Mouse (Mus musculus): ENCODE measurements at regions not wholly inside any gene's neighbourhood (a gene's known extent, or its start where the extent isn't known, plus 50 kb on each side); places are given as distances from the start of the nearest gene placed in this dataset.

GRCm38 (mm10) chr12:96311137-96311536 lies 619.1 kb downstream of the Flrt2 start:
- DNase-seq (ENCODE audit: extremely low read depth, low read depth, low spot score) = peak; percentile 3

DNA sequence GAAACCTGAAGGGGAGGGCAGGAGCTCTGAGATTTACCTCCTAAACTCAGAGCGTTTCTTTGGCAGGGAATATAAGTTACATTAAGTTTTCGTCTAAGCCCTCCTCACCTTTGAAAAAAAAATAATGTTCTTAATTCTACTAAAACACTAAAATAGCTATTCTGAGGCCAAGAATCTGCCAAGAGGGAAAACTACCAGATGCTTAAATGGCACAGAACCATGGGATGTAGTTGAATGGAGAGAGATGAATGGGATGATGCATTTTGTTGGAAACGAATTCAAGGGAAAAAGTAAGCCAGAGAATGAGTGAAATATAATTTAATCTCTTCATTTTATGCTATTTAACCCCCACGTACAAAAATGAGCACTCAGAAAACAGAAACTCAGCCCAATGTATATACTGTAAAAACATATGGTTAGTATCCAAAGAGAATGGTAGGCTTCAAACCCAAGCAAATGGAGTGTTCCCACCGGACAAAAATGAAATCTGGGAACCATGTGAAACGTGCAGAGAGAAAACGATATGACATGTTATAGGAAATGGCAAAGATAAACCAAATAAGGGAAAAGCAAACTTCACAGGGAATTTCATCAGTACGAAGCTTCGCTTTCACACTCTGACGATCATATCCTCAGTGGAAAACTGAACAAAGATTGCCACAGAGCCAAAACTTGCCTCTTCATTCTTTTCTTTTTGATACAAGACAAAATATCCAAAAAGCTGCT lies 631.2 kb downstream of the Flrt2 start:
- DNase-seq (ENCODE audit: extremely low read depth, low read depth, low spot score) = no peak
- Histone ChIP-seq H3K79me2 (ENCODE audit: control insufficient read depth, insufficient read depth, low read length) (no peaks in the 10 kb centered on the region), H3K36me3 (ENCODE audit: control insufficient read depth, insufficient read depth, low read length) (no peaks in the 10 kb centered on the region), H3K4me3 (ENCODE audit: insufficient read depth, low read depth, low read length) (no peak overlapping the region), H3K9ac (ENCODE audit: low read depth, low read length) (no peak overlapping the region), H3K27ac (replicated peaks; ENCODE audit: insufficient read depth, low read depth, low read length) (no peak overlapping the region), H3K27me3 (ENCODE audit: control insufficient read depth, insufficient read depth, low read length) (no peaks in the 10 kb centered on the region), H3K4me1 (ENCODE audit: control insufficient read depth, insufficient read depth, low read length) (no peaks in the 10 kb centered on the region)
- 74% methylated on average over 10 of the region's 10 CpGs for WGBS
- no peak for TF ChIP-seq POLR2A (IDR thresholded peaks at IDR 0.05; ENCODE audit: extremely low read depth, insufficient read depth, low read length)

More at GRCm38 (mm10) chr12:96311137-96311536, 619.1 kb downstream of the Flrt2 start:
- no peaks in the 10 kb centered on the region for H3K36me3 ChIP-seq (ENCODE audit: control insufficient read depth, insufficient read depth, low read length)
- H3K4me3 ChIP-seq (ENCODE audit: insufficient read depth, low read depth, low read length) = no peak overlapping the region
- no peak for TF ChIP-seq POLR2A (IDR thresholded peaks at IDR 0.05; ENCODE audit: extremely low read depth, insufficient read depth, low read length)
- peak; percentile 54 for TF ChIP-seq CTCF (IDR thresholded peaks at IDR 0.05; ENCODE audit: low read depth, low read length)
- no peak overlapping the region for H3K9ac ChIP-seq (ENCODE audit: low read depth, low read length)
- no peaks in the 10 kb centered on the region for H3K27me3 ChIP-seq (ENCODE audit: control insufficient read depth, insufficient read depth, low read length)
- H3K4me1 ChIP-seq (ENCODE audit: control insufficient read depth, insufficient read depth, low read length) = no peaks in the 10 kb centered on the region
- no peak overlapping the region for H3K27ac ChIP-seq (replicated peaks; ENCODE audit: insufficient read depth, low read depth, low read length)
- under 1% methylated on average over 2 of the region's 2 CpGs for WGBS
- no peaks in the 10 kb centered on the region for H3K79me2 ChIP-seq (ENCODE audit: control insufficient read depth, insufficient read depth, low read length)

DNA sequence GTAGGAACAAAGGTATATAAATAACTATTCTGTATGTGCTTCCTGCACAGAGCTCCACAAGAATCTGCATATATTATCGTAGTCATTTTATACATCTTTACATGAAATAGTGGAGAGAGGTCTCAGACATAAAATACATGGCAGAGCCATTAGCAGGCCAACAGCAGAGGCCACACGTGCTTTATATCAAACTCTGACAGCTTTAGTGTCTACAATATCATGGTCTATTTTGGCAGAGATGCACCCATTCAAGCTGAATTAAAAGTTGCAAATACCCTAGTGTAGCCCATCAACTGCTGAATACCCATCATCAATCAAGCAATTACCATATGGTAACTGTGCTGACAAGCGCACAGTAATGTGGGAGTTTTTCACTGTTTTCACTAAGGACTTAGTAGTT lies 659.1 kb downstream of the Flrt2 start:
- WGBS = 82% methylated on average over 3 of the region's 3 CpGs

DNA sequence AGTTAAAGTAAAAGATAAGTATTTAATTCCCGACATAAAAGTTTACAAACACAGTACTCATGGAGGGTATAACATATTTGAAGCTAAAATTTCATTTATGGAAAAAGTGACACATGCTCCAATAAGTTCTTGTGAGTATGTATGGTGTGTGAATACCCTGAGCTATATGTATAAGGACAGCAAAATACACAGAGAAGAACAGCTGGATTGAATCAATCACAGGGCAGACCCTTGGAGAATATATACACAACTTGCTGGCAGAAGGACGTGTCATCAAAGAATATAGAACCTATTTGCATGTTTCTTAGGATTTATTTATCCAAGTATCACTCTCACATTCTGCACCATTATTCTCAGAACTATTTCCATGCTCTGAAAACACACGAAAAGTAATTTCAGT lies 686.9 kb downstream of the Flrt2 start:
- TF ChIP-seq CTCF (IDR thresholded peaks at IDR 0.05; ENCODE audit: low read depth, low read length) = no peak
- no peak for TF ChIP-seq POLR2A (IDR thresholded peaks at IDR 0.05; ENCODE audit: extremely low read depth, insufficient read depth, low read length)
- no peak overlapping the region for H3K4me3 ChIP-seq (ENCODE audit: insufficient read depth, low read depth, low read length)
- WGBS = 57% methylated on average over 3 of the region's 3 CpGs
- no peaks in the 10 kb centered on the region for H3K79me2 ChIP-seq (ENCODE audit: control insufficient read depth, insufficient read depth, low read length)
- no peaks in the 10 kb centered on the region for H3K27me3 ChIP-seq (ENCODE audit: control insufficient read depth, insufficient read depth, low read length)
- H3K36me3 ChIP-seq (ENCODE audit: control insufficient read depth, insufficient read depth, low read length) = no peaks in the 10 kb centered on the region
- no peaks in the 10 kb centered on the region for H3K4me1 ChIP-seq (ENCODE audit: control insufficient read depth, insufficient read depth, low read length)
- no peak overlapping the region for H3K9ac ChIP-seq (ENCODE audit: low read depth, low read length)
- no peak for DNase-seq (ENCODE audit: extremely low read depth, low read depth, low spot score)
- no peak overlapping the region for H3K27ac ChIP-seq (replicated peaks; ENCODE audit: insufficient read depth, low read depth, low read length)

More for the DNA sequence above, 659.1 kb downstream of the Flrt2 start:
- no peaks in the 10 kb centered on the region for H3K36me3 ChIP-seq (ENCODE audit: control insufficient read depth, insufficient read depth, low read length)
- H3K27ac ChIP-seq (replicated peaks; ENCODE audit: insufficient read depth, low read depth, low read length) = no peak overlapping the region
- no peaks in the 10 kb centered on the region for H3K4me1 ChIP-seq (ENCODE audit: control insufficient read depth, insufficient read depth, low read length)
- no peaks in the 10 kb centered on the region for H3K79me2 ChIP-seq (ENCODE audit: control insufficient read depth, insufficient read depth, low read length)
- no peak overlapping the region for H3K9ac ChIP-seq (ENCODE audit: low read depth, low read length)
- no peak overlapping the region for H3K4me3 ChIP-seq (ENCODE audit: insufficient read depth, low read depth, low read length)
- TF ChIP-seq CTCF (IDR thresholded peaks at IDR 0.05; ENCODE audit: low read depth, low read length) (no peak), POLR2A (IDR thresholded peaks at IDR 0.05; ENCODE audit: extremely low read depth, insufficient read depth, low read length) (no peak)
- DNase-seq (ENCODE audit: extremely low read depth, low read depth, low spot score) = no peak
- no peaks in the 10 kb centered on the region for H3K27me3 ChIP-seq (ENCODE audit: control insufficient read depth, insufficient read depth, low read length)

GRCm38 (mm10) chr12:96419104-96419503 lies 727.1 kb downstream of the Flrt2 start:
- Histone ChIP-seq H3K27me3 (ENCODE audit: control insufficient read depth, insufficient read depth, low read length) (no peaks in the 10 kb centered on the region), H3K36me3 (ENCODE audit: control insufficient read depth, insufficient read depth, low read length) (no peaks in the 10 kb centered on the region), H3K9ac (ENCODE audit: low read depth, low read length) (no peak overlapping the region), H3K4me3 (ENCODE audit: insufficient read depth, low read depth, low read length) (no peak overlapping the region), H3K79me2 (ENCODE audit: control insufficient read depth, insufficient read depth, low read length) (no peaks in the 10 kb centered on the region), H3K4me1 (ENCODE audit: control insufficient read depth, insufficient read depth, low read length) (no peaks in the 10 kb centered on the region), H3K27ac (replicated peaks; ENCODE audit: insufficient read depth, low read depth, low read length) (no peak overlapping the region)
- DNase-seq (ENCODE audit: extremely low read depth, low read depth, low spot score) = no peak
- WGBS = 50% methylated on average over 3 of the region's 3 CpGs
- TF ChIP-seq CTCF (IDR thresholded peaks at IDR 0.05; ENCODE audit: low read depth, low read length) (no peak), POLR2A (IDR thresholded peaks at IDR 0.05; ENCODE audit: extremely low read depth, insufficient read depth, low read length) (no peak)

GRCm38 (mm10) chr12:96419567-96419966 lies 727.5 kb downstream of the Flrt2 start:
- Histone ChIP-seq H3K4me1 (ENCODE audit: control insufficient read depth, insufficient read depth, low read length) (no peaks in the 10 kb centered on the region), H3K27me3 (ENCODE audit: control insufficient read depth, insufficient read depth, low read length) (no peaks in the 10 kb centered on the region), H3K79me2 (ENCODE audit: control insufficient read depth, insufficient read depth, low read length) (no peaks in the 10 kb centered on the region), H3K36me3 (ENCODE audit: control insufficient read depth, insufficient read depth, low read length) (no peaks in the 10 kb centered on the region), H3K9ac (ENCODE audit: low read depth, low read length) (no peak overlapping the region), H3K4me3 (ENCODE audit: insufficient read depth, low read depth, low read length) (no peak overlapping the region), H3K27ac (replicated peaks; ENCODE audit: insufficient read depth, low read depth, low read length) (no peak overlapping the region)
- no peak for DNase-seq (ENCODE audit: extremely low read depth, low read depth, low spot score)
- TF ChIP-seq POLR2A (IDR thresholded peaks at IDR 0.05; ENCODE audit: extremely low read depth, insufficient read depth, low read length) (no peak), CTCF (IDR thresholded peaks at IDR 0.05; ENCODE audit: low read depth, low read length) (no peak)

All from liver, adult 2 months (tissue).